Mouse (Mus musculus): ENCODE data around the gene Itgb7. TPM values are rescaled to one million over a fixed set of nuclear protein-coding genes. Genes with fewer than 3 reads are reported as not detected.

Gene Itgb7
- polyA plus RNA-seq, 1 experiment from 2014 or later = 1.7 TPM

GRCm38 (mm10) chr15:102216459-102217228 is 15.1 kb downstream of the Itgb7 start:
- 85% methylated on average over 16 of the region's 16 CpGs for WGBS
- Histone ChIP-seq H3K27ac (replicated peaks) (no peak overlapping the region), H3K4me3 (no peak overlapping the region), H3K4me1 (replicated peaks) (no peaks in the 10 kb centered on the region), H3K9ac (no peak overlapping the region), H3K9me3 (no peaks in the 10 kb centered on the region), H3K4me2 (no peak overlapping the region), H3K36me3 (peaks cover 59% of the 10 kb centered on the region), H3K27me3 (no peaks in the 10 kb centered on the region)
- no peak for ATAC-seq (ENCODE audit: low read depth)

DNA sequence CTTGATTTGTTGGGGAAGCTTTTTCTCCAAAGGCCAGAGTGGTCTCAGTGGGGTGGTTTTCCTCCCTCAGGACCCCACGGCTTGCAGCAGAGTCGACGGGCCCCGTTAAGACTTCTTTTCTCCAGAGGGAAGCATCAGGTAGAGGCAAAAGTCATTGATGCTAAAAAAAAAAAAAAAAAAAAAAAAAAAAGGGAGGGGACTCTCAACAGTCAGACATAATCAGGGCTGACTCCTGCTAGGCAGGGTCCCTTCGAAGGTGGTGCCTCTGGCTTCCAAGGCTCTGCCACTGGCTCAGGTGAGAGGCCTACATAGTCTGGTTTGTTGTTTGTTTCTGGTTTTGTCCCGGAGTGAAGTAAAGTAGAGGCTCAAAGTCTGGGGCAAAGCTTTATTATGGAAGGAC is 16.1 kb downstream of the Itgb7 start:
- 72% methylated on average over 6 of the region's 6 CpGs for WGBS
- Histone ChIP-seq H3K36me3 (peaks cover 66% of the 10 kb centered on the region), H3K4me3 (no peak overlapping the region), H3K4me2 (no peak overlapping the region), H3K27ac (replicated peaks) (no peak overlapping the region), H3K27me3 (no peaks in the 10 kb centered on the region), H3K9ac (no peak overlapping the region), H3K9me3 (no peaks in the 10 kb centered on the region), H3K4me1 (replicated peaks) (no peaks in the 10 kb centered on the region)
- ATAC-seq (ENCODE audit: low read depth) = no peak

- Histone ChIP-seq H3K4me1 (replicated peaks) (no peaks in the 10 kb centered on the region), H3K9me3 (no peaks in the 10 kb centered on the region), H3K4me2 (no peak overlapping the region), H3K36me3 (peaks cover 80% of the 10 kb centered on the region), H3K9ac (no peak overlapping the region), H3K27ac (replicated peaks) (no peak overlapping the region), H3K4me3 (no peak overlapping the region), H3K27me3 (no peaks in the 10 kb centered on the region)
- 50% methylated on average over 2 of the region's 2 CpGs for WGBS
- no peak for ATAC-seq (ENCODE audit: low read depth)
These were observed 17.6 kb downstream of the Itgb7 start for GRCm38 (mm10) chr15:102214132-102214531.

DNA sequence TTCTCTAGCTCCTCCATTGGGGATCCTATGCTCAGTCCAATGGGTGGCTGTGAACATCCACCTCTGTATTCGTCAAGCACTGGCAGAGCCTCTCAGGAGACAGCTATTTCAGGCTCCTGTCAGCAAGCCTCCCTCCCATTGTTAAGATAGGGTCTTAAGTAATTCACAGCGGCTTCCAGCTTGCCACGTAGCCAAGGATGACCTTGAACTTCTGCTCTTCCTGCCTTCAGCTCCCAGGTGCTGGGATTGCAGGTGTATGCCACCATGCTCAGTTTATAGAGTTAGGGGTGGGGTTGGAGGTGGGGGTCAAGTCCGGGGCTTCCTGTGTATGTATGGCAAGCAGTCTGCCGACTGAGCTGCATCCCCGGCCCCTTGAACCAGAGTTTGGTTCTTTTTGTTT is 19.8 kb downstream of the Itgb7 start:
- 88% methylated on average over 6 of the region's 6 CpGs for WGBS
- Histone ChIP-seq H3K27me3 (no peaks in the 10 kb centered on the region), H3K27ac (replicated peaks) (no peak overlapping the region), H3K9me3 (no peaks in the 10 kb centered on the region), H3K4me1 (replicated peaks) (peaks cover 13% of the 10 kb centered on the region), H3K36me3 (peaks cover 94% of the 10 kb centered on the region), H3K9ac (no peak overlapping the region), H3K4me3 (no peak overlapping the region), H3K4me2 (no peak overlapping the region)
- no peak for ATAC-seq (ENCODE audit: low read depth)

DNA sequence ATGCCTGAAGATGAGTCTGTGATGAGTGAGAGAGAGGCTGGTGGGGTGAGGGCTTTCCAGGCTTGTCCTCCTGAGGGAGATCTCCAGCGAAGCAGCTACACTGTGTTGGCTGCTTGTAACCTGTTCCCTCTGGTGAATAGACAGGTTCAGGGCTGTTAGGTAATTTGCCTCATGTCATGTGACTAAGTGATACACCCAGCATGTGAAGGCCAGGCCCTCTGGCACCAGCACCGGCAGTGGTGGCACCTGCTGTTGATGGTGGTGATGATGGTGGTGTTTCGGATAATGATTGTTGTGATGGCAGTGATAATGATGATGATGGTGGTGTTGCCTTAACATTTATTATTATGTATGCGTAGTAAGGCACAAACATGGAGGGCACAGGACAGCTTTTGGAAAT is 20.9 kb downstream of the Itgb7 start:
- H3K36me3 ChIP-seq = peaks cover 89% of the 10 kb centered on the region
- no peak for ATAC-seq (ENCODE audit: low read depth)
- H3K9ac ChIP-seq = no peak overlapping the region
- no peak overlapping the region for H3K27ac ChIP-seq (replicated peaks)
- no peaks in the 10 kb centered on the region for H3K27me3 ChIP-seq
- no peaks in the 10 kb centered on the region for H3K9me3 ChIP-seq
- no peak overlapping the region for H3K4me2 ChIP-seq
- WGBS = 94% methylated on average over 4 of the region's 4 CpGs
- peaks cover 24% of the 10 kb centered on the region for H3K4me1 ChIP-seq (replicated peaks)
- no peak overlapping the region for H3K4me3 ChIP-seq

- H3K4me3 ChIP-seq = no peak overlapping the region
- H3K4me2 ChIP-seq = no peak overlapping the region
- 89% methylated on average over 8 of the region's 8 CpGs for WGBS
- H3K27ac ChIP-seq (replicated peaks) = no peak overlapping the region
- H3K4me1 ChIP-seq (replicated peaks) = peaks cover 41% of the 10 kb centered on the region
- H3K36me3 ChIP-seq = peaks cover 80% of the 10 kb centered on the region
- no peaks in the 10 kb centered on the region for H3K27me3 ChIP-seq
- no peaks in the 10 kb centered on the region for H3K9me3 ChIP-seq
- ATAC-seq (ENCODE audit: low read depth) = no peak
- H3K9ac ChIP-seq = no peak overlapping the region
These were observed 22.6 kb downstream of the Itgb7 start for GRCm38 (mm10) chr15:102209114-102209513.

- no peaks in the 10 kb centered on the region for H3K9me3 ChIP-seq
- H3K27me3 ChIP-seq = no peaks in the 10 kb centered on the region
- WGBS = 88% methylated on average over 9 of the region's 9 CpGs
- H3K4me3 ChIP-seq = no peak overlapping the region
- no peak overlapping the region for H3K9ac ChIP-seq
- no peak overlapping the region for H3K27ac ChIP-seq (replicated peaks)
- H3K36me3 ChIP-seq = peaks cover 70% of the 10 kb centered on the region
- ATAC-seq (ENCODE audit: low read depth) = no peak
- no peak overlapping the region for H3K4me2 ChIP-seq
- peaks cover 41% of the 10 kb centered on the region for H3K4me1 ChIP-seq (replicated peaks)
These were observed 23.6 kb downstream of the Itgb7 start for GRCm38 (mm10) chr15:102208092-102208561.

GRCm38 (mm10) chr15:102207351-102207750 is 24.4 kb downstream of the Itgb7 start:
- Histone ChIP-seq H3K27me3 (no peaks in the 10 kb centered on the region), H3K9ac (peak overlapping the region; percentile 31; the same call in 1 of the 2 replicates), H3K27ac (replicated peaks) (no peak overlapping the region), H3K4me3 (no peak overlapping the region), H3K4me2 (peak overlapping the region; percentile 1; the same call in 1 of the 2 replicates), H3K36me3 (peaks cover 63% of the 10 kb centered on the region), H3K4me1 (replicated peaks) (peaks cover 46% of the 10 kb centered on the region), H3K9me3 (no peaks in the 10 kb centered on the region)
- no peak for ATAC-seq (ENCODE audit: low read depth)
- 74% methylated on average over 3 of the region's 3 CpGs for WGBS

- ATAC-seq (ENCODE audit: low read depth) = peak; percentile 37
- Histone ChIP-seq H3K27me3 (no peaks in the 10 kb centered on the region), H3K27ac (replicated peaks) (peak overlapping the region; percentile 100), H3K36me3 (peaks cover 49% of the 10 kb centered on the region), H3K9me3 (no peaks in the 10 kb centered on the region), H3K4me3 (peak overlapping the region; percentile 81), H3K4me1 (replicated peaks) (peaks cover 49% of the 10 kb centered on the region), H3K9ac (peak overlapping the region; percentile 96), H3K4me2 (peak overlapping the region; percentile 85)
- 26% methylated on average over 8 of the region's 8 CpGs for WGBS
These were observed 26.0 kb downstream of the Itgb7 start for GRCm38 (mm10) chr15:102205779-102206178.

- Histone ChIP-seq H3K9me3 (no peaks in the 10 kb centered on the region), H3K36me3 (peaks cover 41% of the 10 kb centered on the region), H3K4me2 (peak within 1 kb of the TSS; percentile 85), H3K27ac (replicated peaks) (peak within 1 kb of the TSS; percentile 100), H3K4me1 (replicated peaks) (peaks cover 49% of the 10 kb centered on the region), H3K27me3 (no peaks in the 10 kb centered on the region), H3K9ac (peak within 1 kb of the TSS; percentile 96), H3K4me3 (peak within 1 kb of the TSS; percentile 81)
- 46% methylated on average over 19 of the region's 19 CpGs for WGBS
- no peak for ATAC-seq (ENCODE audit: low read depth)
These were observed 26.9 kb downstream of the Itgb7 start, which contains the start of gene Csad for GRCm38 (mm10) chr15:102204674-102205505. TSS of gene Csad (minus strand) at chr15:102204724.

- no peaks in the 10 kb centered on the region for H3K9me3 ChIP-seq
- H3K27me3 ChIP-seq = no peaks in the 10 kb centered on the region
- H3K9ac ChIP-seq = peak overlapping the region; percentile 96
- H3K4me2 ChIP-seq = peak overlapping the region; percentile 85
- H3K36me3 ChIP-seq = peaks cover 32% of the 10 kb centered on the region
- WGBS = 0% methylated on average over 27 of the region's 72 CpGs
- peak; percentile 48 for ATAC-seq (ENCODE audit: low read depth)
- H3K27ac ChIP-seq (replicated peaks) = peak overlapping the region; percentile 100
- peak overlapping the region; percentile 81 for H3K4me3 ChIP-seq
- peaks cover 49% of the 10 kb centered on the region for H3K4me1 ChIP-seq (replicated peaks)
These were observed 27.8 kb downstream of the Itgb7 start for GRCm38 (mm10) chr15:102203835-102204381.

All from neural tube, embryonic 13.5 days (tissue).